Mouse (Mus musculus) G1E (cell line): ENCODE measurements at regions not wholly inside any gene's neighbourhood (a gene's known extent, or its start where the extent isn't known, plus 50 kb on each side); places are given as distances from the start of the nearest gene placed in this dataset.

ENCODE experiments used
- ATAC-seq: 2 replicates; pipeline ENCODE4 v1.8.0; 2016; ENCODE audit warnings: mild to moderate bottlenecking; ENCODE audit not compliant: insufficient number of reproducible peaks, poor library complexity, low FRiP score, severe bottlenecking; ENCODE audit errors: extremely low read depth
- DNase-seq: peaks from one replicate; pipeline ENCODE4 v3.0.0; 2012; ENCODE audit warnings: low spot score
- H3K27me3 ChIP-seq: 2 replicates; pipeline ENCODE4 v1.6.1; 2012; ENCODE audit warnings: mild to moderate bottlenecking, low read length, inconsistent platforms; ENCODE audit not compliant: insufficient read depth
- H3K36me3 ChIP-seq: replicated peaks from 2 replicates; pipeline ENCODE3; 2012; ENCODE audit warnings: mild to moderate bottlenecking, inconsistent platforms
- H3K4me1 ChIP-seq: 2 replicates; pipeline ENCODE4 v1.6.1; 2012; ENCODE audit warnings: low read depth, low read length, inconsistent platforms, mixed read lengths; ENCODE audit not compliant: insufficient read depth
- H3K4me3 ChIP-seq: 2 replicates; pipeline ENCODE4 v1.5.1; 2012; ENCODE audit warnings: low read depth, mild to moderate bottlenecking, inconsistent platforms, low read length, moderate library complexity, mixed read lengths
- H3K9me3 ChIP-seq: replicated peaks from 2 replicates; pipeline ENCODE4 v1.6.1; 2012; ENCODE audit warnings: inconsistent platforms
- CTCF ChIP-seq: IDR thresholded peaks from 2 replicates; pipeline ENCODE4 v1.5.1; 2012; ENCODE audit warnings: low read depth, low read length, inconsistent platforms, mixed read lengths
- GATA1 ChIP-seq: IDR thresholded peaks from 2 replicates; pipeline ENCODE4 v1.6.1; 2012; ENCODE audit warnings: borderline replicate concordance, low read length, inconsistent platforms, mixed read lengths
- GATA2 ChIP-seq: IDR thresholded peaks from 2 replicates; pipeline ENCODE4 v1.6.1; 2012; ENCODE audit warnings: low read depth, low read length, inconsistent platforms, borderline replicate concordance
- POLR2AphosphoS5 ChIP-seq: IDR thresholded peaks from 2 replicates; pipeline ENCODE4 v1.6.1; 2012; ENCODE audit warnings: low read depth, low read length, inconsistent platforms; ENCODE audit not compliant: insufficient replicate concordance
- TAL1 ChIP-seq: conservative IDR thresholded peaks from 2 replicates; pipeline ENCODE4 v1.6.1; 2012; ENCODE audit warnings: low read depth, low read length, inconsistent platforms, mixed read lengths

GRCm38 (mm10) chr4:56150716-56151115, 589.2 kb upstream of the Gm26657 start:
- DNase-seq = no peak
- no peak overlapping the region for H3K4me3 ChIP-seq
- TF ChIP-seq TAL1 (no peak), GATA1 (no peak), GATA2 (no peak), CTCF (no peak), POLR2AphosphoS5 (no peak)
- no peaks in the 10 kb centered on the region for H3K27me3 ChIP-seq
- H3K9me3 ChIP-seq = peaks cover 8% of the 10 kb centered on the region
- no peaks in the 10 kb centered on the region for H3K4me1 ChIP-seq
- no peak for ATAC-seq
- no peaks in the 10 kb centered on the region for H3K36me3 ChIP-seq

- DNase-seq (no peak), ATAC-seq (no peak)
- H3K4me3 ChIP-seq = no peak overlapping the region
- no peaks in the 10 kb centered on the region for H3K36me3 ChIP-seq
- peaks cover 12% of the 10 kb centered on the region for H3K9me3 ChIP-seq
- TF ChIP-seq GATA1 (no peak), POLR2AphosphoS5 (no peak), CTCF (no peak), GATA2 (no peak), TAL1 (no peak)
- no peaks in the 10 kb centered on the region for H3K4me1 ChIP-seq
- no peaks in the 10 kb centered on the region for H3K27me3 ChIP-seq
Measured at GRCm38 (mm10) chr4:56143827-56144226, 596.0 kb upstream of the Gm26657 start.

- DNase-seq (no peak), ATAC-seq (no peak)
- peaks cover 16% of the 10 kb centered on the region for H3K9me3 ChIP-seq
- H3K36me3 ChIP-seq = no peaks in the 10 kb centered on the region
- H3K4me3 ChIP-seq = no peak overlapping the region
- H3K27me3 ChIP-seq = no peaks in the 10 kb centered on the region
- TF ChIP-seq POLR2AphosphoS5 (no peak), TAL1 (no peak)
- H3K4me1 ChIP-seq = no peaks in the 10 kb centered on the region
Measured at GRCm38 (mm10) chr4:56136837-56137236, 603.0 kb upstream of the Gm26657 start.

GRCm38 (mm10) chr4:56134350-56134749, 602.1 kb upstream of the Klf4 start:
- no peaks in the 10 kb centered on the region for H3K36me3 ChIP-seq
- no peaks in the 10 kb centered on the region for H3K27me3 ChIP-seq
- H3K4me1 ChIP-seq = no peaks in the 10 kb centered on the region
- peaks cover 11% of the 10 kb centered on the region for H3K9me3 ChIP-seq
- ATAC-seq (no peak), DNase-seq (no peak)
- TF ChIP-seq GATA1 = no peak
- TF ChIP-seq CTCF = no peak
- no peak for TF ChIP-seq TAL1
- no peak for TF ChIP-seq POLR2AphosphoS5
- TF ChIP-seq GATA2 = no peak
- no peak overlapping the region for H3K4me3 ChIP-seq

- H3K36me3 ChIP-seq = no peaks in the 10 kb centered on the region
- no peaks in the 10 kb centered on the region for H3K27me3 ChIP-seq
- no peak overlapping the region for H3K4me3 ChIP-seq
- no peaks in the 10 kb centered on the region for H3K4me1 ChIP-seq
- TF ChIP-seq GATA2 (no peak), TAL1 (no peak), CTCF (no peak), GATA1 (no peak), POLR2AphosphoS5 (no peak)
- ATAC-seq (no peak), DNase-seq (no peak)
- H3K9me3 ChIP-seq = 0 out of 2 replicates have a peak, but pooled peaks cover 3% of the 10 kb centered on the region
Measured at GRCm38 (mm10) chr4:56127730-56128482, 595.6 kb upstream of the Klf4 start.

- no peak overlapping the region for H3K4me3 ChIP-seq
- DNase-seq = no peak
- TF ChIP-seq POLR2AphosphoS5 = no peak
- no peak for ATAC-seq
- H3K4me1 ChIP-seq = no peaks in the 10 kb centered on the region
- 0 out of 2 replicates have a peak, but pooled peaks cover 11% of the 10 kb centered on the region for H3K9me3 ChIP-seq
- no peaks in the 10 kb centered on the region for H3K27me3 ChIP-seq
- no peaks in the 10 kb centered on the region for H3K36me3 ChIP-seq
Measured at GRCm38 (mm10) chr4:56124515-56124914, 592.2 kb upstream of the Klf4 start.

- Histone ChIP-seq H3K4me3 (no peak overlapping the region), H3K9me3 (0 out of 2 replicates have a peak, but pooled peaks cover 15% of the 10 kb centered on the region), H3K27me3 (no peaks in the 10 kb centered on the region), H3K4me1 (no peaks in the 10 kb centered on the region), H3K36me3 (no peaks in the 10 kb centered on the region)
- DNase-seq (no peak), ATAC-seq (no peak)
- TF ChIP-seq GATA2 (no peak), GATA1 (no peak), CTCF (no peak), TAL1 (no peak), POLR2AphosphoS5 (no peak)
Measured at GRCm38 (mm10) chr4:56122198-56122597, 589.9 kb upstream of the Klf4 start.
